Mouse (Mus musculus): ENCODE measurements around the gene Rexo5. TPM values are rescaled to one million over a fixed set of nuclear protein-coding genes. Genes with fewer than 3 reads are reported as not detected.

Rexo5 gene
- total RNA-seq, 2 experiments from 2014 or later, result 0.25 to 1.9 TPM

DNA sequence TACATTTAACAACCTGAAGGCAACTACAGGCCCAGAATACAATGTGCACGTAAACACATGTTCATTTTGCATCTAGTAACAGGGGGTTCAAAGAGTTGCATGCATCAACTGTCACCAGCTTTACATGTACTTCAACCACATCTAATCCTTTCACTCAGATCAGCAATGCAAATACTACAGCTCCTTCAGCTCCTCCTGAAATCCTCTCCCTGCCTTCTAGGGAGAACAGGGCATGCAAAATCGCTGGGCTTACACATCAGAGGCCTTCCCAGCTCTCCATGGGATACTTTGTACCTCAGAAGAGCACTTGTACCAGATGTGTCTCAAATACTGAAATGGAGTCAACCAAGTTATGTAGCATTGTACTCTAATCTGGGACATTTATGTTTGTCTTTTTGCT lies 79.2 kb downstream of the Rexo5 start:
- DNase-seq (ENCODE audit: low spot score in 2 of 2), result no peak
- intact Hi-C loops (cut with DNase I), result no loop called here

DNA sequence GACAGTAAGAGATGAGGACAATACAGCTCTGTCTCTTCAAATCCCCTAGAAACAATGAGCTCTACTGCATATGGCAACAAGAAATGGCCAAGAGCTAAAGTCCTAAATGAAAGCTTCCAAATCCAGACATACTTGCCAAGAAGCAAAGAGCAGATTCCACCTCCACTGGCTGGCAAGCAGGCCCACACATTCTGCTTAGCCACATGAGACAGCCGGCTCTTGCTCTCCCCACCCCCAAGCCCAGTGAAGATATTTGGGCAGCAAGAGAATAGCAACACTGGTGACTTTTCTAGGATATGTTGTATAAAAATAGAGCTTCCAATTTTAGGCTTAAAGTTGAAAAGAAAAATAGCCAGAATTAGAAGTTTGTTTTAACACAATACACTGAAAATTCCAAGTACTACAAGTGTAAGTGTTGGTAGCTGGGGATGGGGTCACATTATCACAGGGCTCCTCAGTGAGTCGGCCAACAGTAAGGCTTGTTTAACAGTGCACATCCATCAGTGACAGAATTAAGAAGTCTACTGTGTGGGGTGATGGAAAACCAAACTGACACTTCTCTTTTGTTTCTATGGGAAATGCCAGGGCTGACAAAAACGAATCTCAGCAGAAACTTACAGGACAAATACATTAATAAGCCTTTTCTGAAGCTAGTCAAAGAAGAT lies 82.1 kb downstream of the Rexo5 start:
- DNase-seq (ENCODE audit: low spot score in 2 of 2), result peak; percentile 67 to 68

DNA sequence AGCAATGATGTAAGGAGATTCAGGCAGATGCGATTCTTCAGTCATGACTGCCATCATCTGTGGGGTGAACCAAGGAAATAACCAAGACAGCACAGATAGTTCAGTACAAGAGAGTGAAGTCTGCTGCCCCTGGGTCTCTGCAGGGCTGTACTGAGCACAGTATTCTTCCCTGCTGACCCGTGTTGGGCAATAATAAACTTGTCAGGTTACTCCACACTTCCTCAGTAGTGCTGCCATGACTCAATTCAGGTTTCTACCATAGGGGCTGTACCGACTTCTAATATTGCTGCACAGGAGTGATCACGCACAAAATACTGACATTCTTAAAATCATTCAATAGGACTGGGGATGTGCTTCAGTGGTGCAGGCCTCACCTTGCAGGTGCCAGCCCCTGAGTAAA lies 85.4 kb downstream of the Rexo5 start:
- intact Hi-C loops (cut with DNase I), result no loop called here
- DNase-seq (ENCODE audit: low spot score in 2 of 2), result no peak

More for the DNA sequence above, 82.1 kb downstream of the Rexo5 start:
- intact Hi-C loops (cut with DNase I), result loop anchor here (2.0 kb wide), 1 partner anchor 19 kb away; the partner anchor contains the start of gene Lyrm1

DNA sequence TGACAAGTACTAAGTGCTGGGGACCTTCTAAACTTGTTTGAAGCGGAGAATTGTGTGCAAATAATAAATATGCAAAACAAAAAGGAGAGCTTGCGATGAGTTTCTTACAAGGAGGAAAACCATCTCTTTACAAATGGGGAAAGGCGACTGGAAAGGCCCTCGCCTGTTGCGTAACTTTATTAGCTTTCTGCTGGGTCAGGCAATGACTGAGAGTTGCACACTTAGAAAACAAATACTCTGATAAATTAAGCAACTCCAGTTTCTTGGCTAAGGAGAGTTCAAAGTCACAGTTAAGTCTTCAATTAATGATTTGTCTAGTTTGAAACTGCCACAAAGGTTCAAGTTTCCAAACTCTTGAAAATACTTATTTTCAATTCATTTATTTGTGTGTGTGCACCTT lies 86.5 kb downstream of the Rexo5 start:
- intact Hi-C loops (cut with DNase I), result no loop called here
- no peak for DNase-seq (ENCODE audit: low spot score in 2 of 2)

DNA sequence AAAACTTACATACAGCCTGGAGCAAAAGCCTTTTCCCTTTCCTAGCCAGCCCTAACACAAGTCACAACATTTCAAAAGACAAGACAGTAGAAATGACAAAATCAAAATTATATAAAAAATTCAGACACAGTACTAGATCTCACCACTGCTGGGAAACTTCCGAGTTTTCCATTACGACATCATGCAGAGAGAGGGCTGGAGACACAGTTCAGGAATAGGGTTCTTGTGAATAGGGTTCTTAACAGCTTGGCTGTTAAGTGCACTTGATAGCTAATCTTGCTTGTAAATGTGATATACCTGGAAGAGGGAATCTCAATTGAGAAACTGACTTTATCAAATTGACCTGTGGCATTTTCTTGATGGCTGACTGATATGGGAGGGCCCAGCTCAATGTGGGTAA lies 87.4 kb downstream of the Rexo5 start:
- intact Hi-C loops (cut with DNase I), result no loop called here
- no peak for DNase-seq (ENCODE audit: low spot score in 2 of 2)

DNA sequence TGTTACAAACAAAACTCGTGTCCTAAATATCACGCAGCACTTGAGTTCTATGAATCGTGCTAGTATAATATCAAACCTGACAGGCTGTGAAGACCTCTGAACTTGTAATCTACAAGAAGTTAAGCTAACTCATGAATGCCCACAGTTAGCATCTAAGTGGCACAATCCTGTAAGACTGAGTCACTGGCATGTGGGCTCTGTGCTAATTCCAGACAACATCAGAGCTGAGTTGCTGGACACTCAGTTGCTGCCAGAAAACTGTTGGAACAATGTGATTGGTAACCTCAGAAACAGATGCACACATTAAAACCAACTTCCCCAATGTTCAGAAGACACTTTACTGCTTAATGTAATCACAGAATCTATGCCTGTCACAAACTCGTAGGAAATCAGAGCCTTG lies 94.1 kb downstream of the Rexo5 start:
- intact Hi-C loops (cut with DNase I), result no loop called here
- no peak for DNase-seq (ENCODE audit: low spot score in 2 of 2)

DNA sequence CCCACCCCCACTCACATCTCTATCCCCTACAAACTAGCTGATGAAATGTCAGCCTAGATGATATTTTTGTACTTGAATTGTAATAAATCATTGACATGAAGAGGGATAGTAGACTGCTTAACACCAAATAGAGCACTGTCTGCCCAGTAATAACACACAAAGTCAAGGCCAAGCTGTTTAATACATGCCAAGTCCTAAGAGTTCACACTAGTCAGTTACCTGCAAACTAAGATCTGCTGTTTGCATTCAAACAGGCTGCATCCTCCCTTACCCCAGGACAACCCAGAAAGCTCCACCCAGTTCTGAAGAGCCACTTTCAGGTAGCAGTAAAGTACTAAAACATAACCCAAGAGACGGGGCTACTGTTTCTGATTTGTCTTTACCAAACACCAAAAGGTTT lies 98.4 kb downstream of the Rexo5 start:
- intact Hi-C loops (cut with DNase I), result no loop called here
- DNase-seq (ENCODE audit: low spot score in 2 of 2), result no peak

DNA sequence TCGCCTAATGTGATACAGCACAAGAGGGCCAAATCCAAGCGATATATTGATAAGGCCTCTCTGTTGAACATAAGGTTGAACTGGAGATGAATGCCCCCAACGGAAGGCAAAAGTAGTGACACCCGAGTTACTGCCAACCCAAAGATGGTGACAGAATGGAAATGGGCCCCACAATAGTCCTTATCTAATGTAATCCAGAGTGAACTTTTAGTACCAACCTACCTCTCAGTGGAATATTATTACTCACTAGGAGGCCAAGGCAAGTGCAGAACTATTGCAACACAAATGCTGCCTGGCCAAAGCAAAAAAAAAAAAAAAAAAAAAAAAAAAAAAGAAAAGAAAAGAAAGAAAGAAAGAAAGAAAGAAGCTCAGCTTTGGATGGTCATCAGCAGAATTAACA lies 98.9 kb downstream of the Rexo5 start:
- no peak for DNase-seq (ENCODE audit: low spot score in 2 of 2)
- intact Hi-C loops (cut with DNase I), result no loop called here

DNA sequence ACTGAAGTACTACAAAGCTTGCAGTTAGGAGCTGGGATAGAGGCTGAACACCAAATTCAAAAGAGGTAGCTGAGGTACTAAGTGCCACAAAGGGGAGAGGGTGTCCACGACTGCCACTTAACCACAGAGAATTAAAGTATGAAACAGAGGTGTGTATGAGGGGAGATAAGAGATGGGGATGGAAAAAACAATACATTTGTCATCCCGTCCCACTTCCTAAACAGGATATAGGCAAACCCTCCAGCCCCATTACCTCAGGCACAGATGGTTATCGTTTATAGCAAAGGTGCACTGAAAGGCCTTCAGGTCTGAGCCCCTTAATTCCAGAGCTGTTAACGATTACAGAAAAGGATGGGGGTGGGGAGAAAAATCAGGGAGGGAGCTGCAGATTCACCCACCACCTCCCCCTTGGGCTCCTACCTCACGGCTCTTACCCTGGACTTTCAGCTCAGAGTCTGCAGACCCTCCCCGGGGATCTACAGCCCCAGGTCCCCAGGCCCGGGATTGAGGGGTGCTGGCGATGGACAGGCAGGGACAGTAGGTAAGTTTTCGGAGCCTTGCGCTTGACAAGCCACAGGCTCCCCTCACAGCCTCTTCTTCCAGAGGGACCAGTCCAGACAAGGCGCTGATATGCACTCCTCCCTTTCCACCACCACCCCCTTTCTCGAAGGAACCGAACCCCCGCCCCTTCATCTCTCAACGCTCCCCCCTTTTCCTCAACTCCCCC lies 101.2 kb downstream of the Rexo5 start:
- peak in 1 of 2 experiments; percentile 8 for DNase-seq (ENCODE audit: low spot score in 2 of 2)
- intact Hi-C loops (cut with DNase I), result loop anchor here (2.0 to 5.0 kb wide), 2 partner anchors 18 to 33 kb away; no protein-coding TSS in a partner anchor

DNA sequence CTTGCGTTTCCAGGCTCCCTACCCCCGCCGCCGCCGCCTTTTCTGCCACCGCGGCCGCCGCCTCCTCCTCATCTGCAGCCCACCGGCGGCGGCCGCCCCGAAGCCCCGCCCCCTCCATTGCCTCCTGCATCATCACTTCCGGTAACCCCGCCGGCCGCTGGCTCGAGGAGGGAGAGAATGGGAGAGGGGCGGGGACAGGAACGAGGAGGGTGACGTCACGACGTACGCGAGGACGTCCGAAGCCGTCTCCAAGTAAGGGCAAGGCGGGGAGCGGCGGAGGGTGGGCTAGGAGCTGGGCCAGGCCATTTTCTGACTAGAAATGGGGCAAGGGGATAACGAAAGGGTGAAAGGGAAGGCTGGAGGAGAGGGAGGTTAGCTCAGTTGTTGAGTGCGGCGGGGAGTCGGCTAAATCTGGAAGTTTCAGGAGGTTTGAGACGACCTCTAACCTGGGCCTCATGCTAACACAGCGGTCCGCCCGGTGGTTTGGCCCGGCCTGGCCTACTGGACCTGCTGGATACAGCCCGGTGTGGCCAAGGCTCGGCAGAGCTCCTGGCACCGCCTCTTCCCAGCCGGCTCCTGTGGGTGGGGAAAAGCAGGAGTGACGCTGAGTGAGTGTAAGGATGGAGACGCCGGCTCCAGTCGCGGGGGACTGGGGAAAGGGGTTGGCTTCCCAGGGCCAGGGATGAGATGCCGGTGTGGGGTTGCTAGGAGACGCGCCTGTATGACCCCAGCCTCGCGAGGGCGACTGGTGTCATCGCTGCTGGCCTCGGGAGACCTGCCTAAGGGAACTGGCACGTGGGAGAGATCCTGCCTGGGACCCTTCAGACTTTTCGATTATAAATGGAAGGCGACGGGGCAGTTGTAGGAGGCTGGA lies 102.1 kb downstream of the Rexo5 start, which contains the start of the genes Lyrm1 and Dcun1d3:
Lyrm1 (plus strand) TSS at position 223 of the 874 bp plus-strand sequence.
Dcun1d3 (minus strand) TSS at position 660 of the 874 bp plus-strand sequence.
- intact Hi-C loops (cut with DNase I), result loop anchor here (2.0 to 5.0 kb wide), 2 partner anchors 19 to 34 kb away; no protein-coding TSS in a partner anchor
- peak; percentile 96 for DNase-seq (ENCODE audit: low spot score in 2 of 2)

DNA sequence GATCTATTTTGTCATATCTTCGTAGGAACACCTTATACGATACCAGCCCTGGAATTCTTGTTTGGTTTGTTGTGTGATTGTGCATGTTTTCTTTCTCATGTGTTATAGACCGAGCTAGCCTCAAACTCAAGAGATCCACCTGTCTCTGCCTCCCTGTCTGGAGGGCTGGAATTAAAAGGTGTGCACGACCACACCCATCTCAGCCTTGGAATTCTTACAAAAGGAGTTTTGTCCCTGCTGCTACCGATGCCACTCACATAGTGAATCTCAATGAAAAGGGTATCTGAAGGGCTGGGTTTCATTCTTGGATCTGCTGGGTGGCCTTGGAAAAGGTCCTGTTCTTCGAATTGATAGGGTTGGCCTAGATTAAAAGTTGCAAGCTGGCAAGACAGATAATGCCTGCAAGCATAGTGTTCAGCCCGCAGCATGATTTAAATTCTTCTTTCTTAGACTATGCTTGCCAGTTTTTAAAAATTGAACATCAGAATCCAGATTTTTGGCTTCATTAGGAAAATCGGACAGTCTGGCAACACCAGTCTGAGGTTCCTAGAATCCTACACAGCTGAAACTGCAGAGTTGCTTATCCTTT lies 103.8 kb downstream of the Rexo5 start:
- no peak for DNase-seq (ENCODE audit: low spot score in 2 of 2)
- intact Hi-C loops (cut with DNase I), result loop anchor here (5.0 kb wide), 1 partner anchor 35 kb away; no protein-coding TSS in a partner anchor

DNA sequence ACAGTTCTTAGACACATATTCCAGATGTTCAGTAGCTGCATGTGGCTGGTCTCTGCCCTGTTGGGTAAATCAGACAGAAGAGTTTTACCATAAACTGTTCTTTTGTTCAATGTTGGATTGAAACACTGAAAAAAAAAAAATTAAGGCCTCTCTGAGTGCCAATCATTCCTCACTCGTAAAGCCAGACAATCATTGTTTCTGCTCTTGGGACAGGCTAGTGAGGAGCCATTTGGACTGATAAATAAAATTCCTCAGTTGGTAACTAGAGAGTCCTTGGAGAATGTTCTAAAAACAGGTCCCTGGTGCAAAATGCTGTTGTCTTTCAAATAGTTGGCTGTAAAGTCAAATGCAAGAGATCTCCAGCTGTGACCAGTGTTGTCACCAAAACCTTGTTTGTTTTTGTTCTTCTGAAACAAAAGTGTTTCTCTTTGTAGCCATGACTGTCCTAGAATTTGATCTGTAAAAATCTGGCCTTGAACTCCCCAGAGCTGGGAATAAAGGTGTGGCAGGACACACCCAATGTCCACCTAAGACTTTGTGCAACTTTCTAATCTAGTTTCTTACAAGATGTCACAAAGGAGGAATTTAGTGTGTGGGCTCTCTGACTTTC lies 104.5 kb downstream of the Rexo5 start:
- intact Hi-C loops (cut with DNase I), result loop anchor here (5.0 kb wide), 1 partner anchor 36 kb away; no protein-coding TSS in a partner anchor
- DNase-seq (ENCODE audit: low spot score in 2 of 2), result no peak

Other genes with a start within 250 kb of the Rexo5 start
- not detected for gene Acsm2, start 239.7 kb upstream of the Rexo5 start, total RNA-seq (2021)
- gene Acsm1, start 187.0 kb upstream of the Rexo5 start, total RNA-seq (2021), result not detected
- not detected for gene Acsm4, start 104.0 kb upstream of the Rexo5 start, total RNA-seq (2021)
- gene Thumpd1, start 73.2 kb upstream of the Rexo5 start, total RNA-seq (2021), result 10 to 100 TPM; 42.4 to 44.7 TPM
- not detected for gene Acsm3, start 33.1 kb upstream of the Rexo5 start, total RNA-seq (2021)
- gene Eri2, start 52 bp downstream of the Rexo5 start, total RNA-seq (2021), result 1 to 10 TPM; 5.4 to 7.5 TPM
- gene Lyrm1, start 101.9 kb downstream of the Rexo5 start, total RNA-seq (2021), result 10 to 100 TPM; 10.9 to 12.9 TPM
- gene Dcun1d3, start 102.3 kb downstream of the Rexo5 start, total RNA-seq (2021), result 10 to 100 TPM; 24.4 to 27.0 TPM

All from left cerebral cortex, postnatal 36 days (tissue).